Mouse (Mus musculus) limb, embryonic 11.5 days (tissue): Measurements from ENCODE around the gene Hoxc4. TPM values are rescaled to one million over a fixed set of nuclear protein-coding genes. Genes with fewer than 3 reads are reported as not detected.

ENCODE experiments used
- ATAC-seq: fragments of 200-750 bp; cut with Nextera tagmentation; 2 replicates; pipeline ENCODE4 v1.8.0; 2017; ENCODE audit warnings: low read depth; ENCODE audit not compliant: insufficient number of reproducible peaks, low FRiP score, low TSS enrichment
- DNase-seq: peaks from one replicate; pipeline ENCODE4 v3.0.0-alpha.2; 2015; ENCODE audit warnings: low spot score
- H3K27ac ChIP-seq: fragments of 300-500 bp; sonication (generic); replicated peaks from 2 replicates; pipeline ENCODE4 v1.5.1; 2014; ENCODE audit warnings: low read depth, mild to moderate bottlenecking, low read length
- H3K27me3 ChIP-seq: fragments of 300-500 bp; sonication (generic); 2 replicates; pipeline ENCODE4 v1.6.1; 2014; ENCODE audit warnings: mild to moderate bottlenecking, low read length, mixed read lengths; ENCODE audit not compliant: control insufficient read depth, insufficient read depth
- H3K36me3 ChIP-seq: fragments of 300-500 bp; sonication (generic); 2 replicates; pipeline ENCODE4 v1.6.1; 2014; ENCODE audit warnings: mild to moderate bottlenecking, low read length, moderate library complexity, mixed read lengths; ENCODE audit not compliant: control insufficient read depth, insufficient read depth
- H3K4me1 ChIP-seq: fragments of 300-500 bp; sonication (generic); 2 replicates; pipeline ENCODE4 v1.6.1; 2014; ENCODE audit warnings: low read length, mixed read lengths; ENCODE audit not compliant: control insufficient read depth, insufficient read depth
- H3K4me2 ChIP-seq: fragments of 300-500 bp; sonication (generic); 2 replicates; pipeline ENCODE4 v1.6.1; 2014; ENCODE audit warnings: low read depth, mild to moderate bottlenecking, moderate library complexity; ENCODE audit not compliant: severe bottlenecking
- H3K4me3 ChIP-seq: fragments of 300-500 bp; sonication (generic); 2 replicates; pipeline ENCODE4 v1.5.1; 2014; ENCODE audit warnings: low read depth, low read length
- H3K9ac ChIP-seq: fragments of 300-500 bp; sonication (generic); 2 replicates; pipeline ENCODE4 v1.6.1; 2014; ENCODE audit warnings: mild to moderate bottlenecking, low read length
- H3K9me3 ChIP-seq: fragments of 300-500 bp; sonication (generic); 2 replicates; pipeline ENCODE4 v1.6.1; 2016; ENCODE audit warnings: low read length; ENCODE audit not compliant: control insufficient read depth
- WGBS: fragments of 180-500 bp; shearing (Covaris S2); extraction: QIAGEN DNeasy Blood & Tissue Kit; methylation state at CpG from one replicate; pipeline ENCODE4 v1.1.7; 2014; 5-methylcytosine and 5-hydroxymethylcytosine counted together
- polyA plus RNA-seq: library from polyadenylated mRNA; unstranded; fragments of >200 nt; fragmentation: Nextera tagmentation; extraction: Ambion mirVana; gene quantifications from 2 replicates; pipeline ENCODE4 v1.2.1, GENCODE M21; 2014

The Hoxc4 gene
- polyA plus RNA-seq, 1 experiment from 2014 or later = 5.1 TPM

DNA sequence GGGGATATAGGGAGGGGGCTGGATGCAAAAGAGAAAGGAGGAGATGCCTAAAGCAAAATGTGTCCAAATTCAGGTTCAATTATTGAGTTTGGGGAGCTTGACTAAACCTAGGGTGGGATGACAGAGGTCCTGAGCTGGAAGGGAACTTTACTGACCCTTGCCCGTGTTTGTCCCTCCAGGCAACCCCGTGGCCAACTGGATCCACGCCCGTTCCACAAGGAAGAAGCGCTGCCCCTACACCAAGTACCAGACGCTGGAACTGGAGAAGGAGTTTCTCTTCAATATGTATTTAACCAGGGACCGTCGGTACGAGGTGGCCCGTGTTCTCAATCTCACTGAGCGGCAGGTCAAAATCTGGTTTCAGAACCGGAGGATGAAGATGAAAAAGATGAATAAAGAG, 35.0 kb upstream of the Hoxc4 start:
- no peak overlapping the region for H3K27ac ChIP-seq
- H3K36me3 ChIP-seq = no peaks in the 10 kb centered on the region
- 3% methylated on average over 12 of the region's 12 CpGs for WGBS
- peaks cover 68% of the 10 kb centered on the region for H3K27me3 ChIP-seq
- H3K4me1 ChIP-seq = peaks cover 45% of the 10 kb centered on the region
- DNase-seq (no peak), ATAC-seq (no peak)
- H3K9me3 ChIP-seq = no peaks in the 10 kb centered on the region
- H3K4me3 ChIP-seq = peak overlapping the region; percentile 58; the same call in 1 of the 2 replicates
- H3K4me2 ChIP-seq = peak overlapping the region; percentile 91
- peak overlapping the region; percentile 32 for H3K9ac ChIP-seq

DNA sequence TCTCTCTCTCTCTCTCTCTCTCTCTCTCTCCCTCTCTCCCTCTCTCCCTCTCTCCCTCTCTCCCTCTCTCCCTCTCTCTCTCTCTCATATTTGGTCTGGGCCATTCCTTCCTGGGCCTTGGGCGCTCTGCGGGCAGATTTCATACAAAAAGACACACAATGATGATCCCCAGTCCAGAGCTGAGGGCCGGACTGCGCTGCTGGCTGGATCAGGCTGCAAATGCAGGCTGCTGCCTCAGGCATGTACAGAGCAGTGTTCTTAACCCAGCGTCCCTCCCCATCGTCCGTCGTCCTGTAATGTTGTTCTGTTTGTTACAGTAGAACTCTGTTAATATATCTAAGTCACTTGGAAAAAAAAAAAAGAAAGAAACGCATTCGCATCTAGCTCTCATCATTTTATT, 34.2 kb upstream of the Hoxc4 start:
- ATAC-seq = no peak
- WGBS = 4% methylated on average over 10 of the region's 10 CpGs
- H3K9me3 ChIP-seq = no peaks in the 10 kb centered on the region
- no peak overlapping the region for H3K4me3 ChIP-seq
- peaks cover 69% of the 10 kb centered on the region for H3K27me3 ChIP-seq
- no peak overlapping the region for H3K4me2 ChIP-seq
- no peak for DNase-seq
- H3K4me1 ChIP-seq = peaks cover 40% of the 10 kb centered on the region
- H3K9ac ChIP-seq = no peak overlapping the region
- H3K36me3 ChIP-seq = no peaks in the 10 kb centered on the region
- H3K27ac ChIP-seq = no peak overlapping the region

DNA sequence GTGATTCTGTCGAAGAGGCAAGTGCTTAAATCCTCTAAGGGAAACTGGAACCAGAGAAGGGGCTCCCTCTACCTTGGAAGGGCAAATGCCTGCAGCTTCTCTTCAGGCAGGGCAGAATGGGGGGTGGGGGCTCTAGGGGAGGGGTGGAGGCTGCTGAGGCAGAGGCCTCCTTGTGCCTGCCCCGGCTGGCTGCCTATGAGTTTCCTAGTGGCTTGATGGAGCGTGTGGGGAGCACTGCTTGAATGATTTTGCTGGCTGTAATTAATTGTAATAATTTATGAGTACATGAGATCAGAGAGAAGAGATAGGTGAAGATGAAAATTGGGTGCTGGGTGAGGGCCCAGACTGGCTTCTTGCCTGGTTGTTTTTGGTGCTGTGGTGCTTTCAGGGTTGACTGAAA, 33.8 kb upstream of the Hoxc4 start:
- WGBS = 9% methylated on average over 3 of the region's 3 CpGs
- H3K4me2 ChIP-seq = 0 out of 2 replicates have a peak overlapping the region, but pooled peaks have one; percentile 3

DNA sequence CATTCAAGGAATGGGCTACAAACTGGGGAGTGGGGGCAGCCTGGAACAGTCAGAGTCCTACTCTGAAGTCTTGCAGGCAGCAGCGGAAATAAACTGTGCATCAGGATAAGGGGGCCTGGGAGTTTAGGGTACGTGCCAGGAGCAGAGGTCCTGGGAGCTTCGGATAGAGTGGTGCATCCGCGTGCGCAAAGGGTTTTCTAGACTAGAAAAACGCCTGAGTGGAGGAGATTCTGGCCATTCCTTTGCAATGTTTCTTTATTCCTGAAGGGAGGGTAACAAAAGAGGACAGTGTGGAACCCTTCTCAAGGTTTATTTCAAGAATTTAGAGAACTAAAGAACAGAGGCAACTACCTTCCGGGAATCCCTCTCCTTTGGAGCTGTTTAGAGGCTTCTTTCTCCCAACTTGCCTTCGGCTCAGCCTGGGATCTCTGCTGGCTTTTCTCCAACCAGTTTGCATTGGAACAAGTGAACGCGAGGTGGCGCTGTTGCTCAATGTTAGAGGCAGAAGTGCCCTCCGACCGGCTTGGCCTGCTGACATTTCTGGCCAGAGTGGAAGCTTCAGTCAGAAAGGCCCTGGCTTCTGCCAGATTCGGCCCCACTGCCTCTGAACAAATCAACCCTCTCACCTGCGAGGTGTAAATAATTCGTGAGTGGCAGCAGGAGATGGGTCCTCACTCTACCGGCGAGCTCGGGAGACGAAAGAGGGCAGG, 31.5 kb upstream of the Hoxc4 start:
- 3% methylated on average over 21 of the region's 21 CpGs for WGBS
- no peaks in the 10 kb centered on the region for H3K9me3 ChIP-seq
- H3K9ac ChIP-seq = no peak overlapping the region
- ATAC-seq (0 out of 2 replicates have a peak, but pooled peaks have one; percentile 20), DNase-seq (peak; percentile 100)
- peaks cover 36% of the 10 kb centered on the region for H3K4me1 ChIP-seq
- no peak overlapping the region for H3K4me2 ChIP-seq
- no peak overlapping the region; the same call in 1 of the 2 replicates for H3K27ac ChIP-seq
- H3K27me3 ChIP-seq = peaks cover 74% of the 10 kb centered on the region
- no peaks in the 10 kb centered on the region for H3K36me3 ChIP-seq
- no peak overlapping the region for H3K4me3 ChIP-seq

More for the DNA sequence above, 33.8 kb upstream of the Hoxc4 start:
- peaks cover 38% of the 10 kb centered on the region for H3K4me1 ChIP-seq
- no peak for DNase-seq
- no peak for ATAC-seq
- no peaks in the 10 kb centered on the region for H3K9me3 ChIP-seq
- H3K4me3 ChIP-seq = 0 out of 2 replicates have a peak overlapping the region, but pooled peaks have one; percentile 3
- no peak overlapping the region for H3K27ac ChIP-seq
- no peaks in the 10 kb centered on the region for H3K36me3 ChIP-seq
- H3K9ac ChIP-seq = no peak overlapping the region
- H3K27me3 ChIP-seq = peaks cover 69% of the 10 kb centered on the region

DNA sequence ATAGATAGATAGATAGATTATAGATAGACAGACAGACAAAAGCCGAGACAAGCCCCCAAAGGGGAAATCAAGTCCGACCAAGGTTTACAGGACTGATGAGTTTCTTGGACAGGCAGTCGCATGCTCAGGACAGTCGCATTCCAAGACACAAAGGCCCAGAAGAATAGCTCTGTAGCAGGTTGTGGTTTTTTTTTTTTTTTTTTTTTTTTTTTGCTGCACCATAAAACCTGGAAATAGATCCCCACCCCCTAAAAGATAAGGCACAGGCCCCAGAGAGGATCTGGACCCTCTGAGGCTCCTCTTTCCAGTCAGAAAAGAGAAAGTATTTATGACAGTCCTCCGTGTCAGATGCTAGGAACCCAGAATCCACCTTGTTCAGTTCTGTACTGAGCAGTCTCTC, 30.7 kb upstream of the Hoxc4 start:
- Histone ChIP-seq H3K4me3 (no peak overlapping the region), H3K36me3 (no peaks in the 10 kb centered on the region), H3K4me1 (peaks cover 30% of the 10 kb centered on the region), H3K9me3 (no peaks in the 10 kb centered on the region), H3K27me3 (peaks cover 75% of the 10 kb centered on the region), H3K9ac (no peak overlapping the region), H3K4me2 (no peak overlapping the region), H3K27ac (no peak overlapping the region)
- WGBS = 17% methylated on average over 5 of the region's 5 CpGs
- no peak for ATAC-seq
- no peak for DNase-seq

DNA sequence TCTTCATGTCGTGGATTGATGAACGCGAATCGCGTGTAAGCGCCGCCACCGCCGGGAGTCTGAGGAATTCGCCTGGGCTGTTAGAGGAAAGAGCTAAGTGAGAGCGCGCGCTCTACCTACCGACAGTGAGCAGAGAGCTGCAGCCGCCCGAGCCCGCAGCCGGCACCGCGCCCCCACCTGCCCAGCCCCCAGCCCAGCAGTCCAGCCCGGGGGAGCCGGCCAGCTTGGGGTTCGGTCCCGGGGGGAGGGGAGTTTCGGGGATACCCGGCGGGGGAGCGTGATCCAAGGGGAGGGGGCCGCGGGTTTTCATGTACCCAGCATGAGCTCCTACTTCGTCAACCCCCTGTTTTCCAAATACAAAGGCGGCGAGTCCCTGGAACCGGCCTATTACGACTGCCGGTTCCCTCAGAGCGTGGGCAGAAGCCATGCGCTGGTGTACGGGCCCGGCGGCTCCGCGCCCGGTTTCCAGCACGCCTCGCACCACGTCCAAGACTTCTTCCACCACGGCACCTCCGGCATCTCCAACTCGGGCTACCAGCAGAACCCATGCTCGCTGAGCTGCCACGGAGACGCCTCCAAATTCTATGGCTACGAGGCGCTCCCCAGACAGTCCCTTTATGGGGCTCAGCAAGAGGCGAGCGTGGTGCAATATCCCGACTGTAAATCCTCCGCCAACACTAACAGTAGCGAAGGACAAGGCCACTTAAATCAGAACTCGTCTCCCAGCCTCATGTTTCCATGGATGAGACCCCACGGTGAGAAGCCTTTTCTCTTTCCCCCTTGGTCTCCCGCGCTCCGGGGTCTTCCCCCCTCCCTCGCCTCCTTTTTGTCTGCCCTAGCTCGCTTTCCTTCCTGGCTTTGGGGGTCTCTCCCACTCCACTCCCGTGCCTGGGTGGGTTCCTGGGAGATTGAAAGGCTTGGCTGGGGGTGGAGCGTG, 28.0 kb upstream of the Hoxc4 start, which contains the start of gene Hoxc8:
Gene Hoxc8 (plus strand): TSS at position 147 of the 937 bp plus-strand sequence.
- Histone ChIP-seq H3K9me3 (no peaks in the 10 kb centered on the region), H3K9ac (peak within 1 kb of the TSS; percentile 57), H3K4me2 (peak within 1 kb of the TSS; percentile 61), H3K4me3 (peak within 1 kb of the TSS; percentile 29), H3K27me3 (peaks cover 84% of the 10 kb centered on the region), H3K4me1 (peaks cover 18% of the 10 kb centered on the region), H3K36me3 (no peaks in the 10 kb centered on the region), H3K27ac (no peak within 1 kb of the TSS)
- DNase-seq (peak; percentile 75), ATAC-seq (no peak)
- under 1% methylated on average over 57 of the region's 69 CpGs for whole genome bisulfite sequencing

DNA sequence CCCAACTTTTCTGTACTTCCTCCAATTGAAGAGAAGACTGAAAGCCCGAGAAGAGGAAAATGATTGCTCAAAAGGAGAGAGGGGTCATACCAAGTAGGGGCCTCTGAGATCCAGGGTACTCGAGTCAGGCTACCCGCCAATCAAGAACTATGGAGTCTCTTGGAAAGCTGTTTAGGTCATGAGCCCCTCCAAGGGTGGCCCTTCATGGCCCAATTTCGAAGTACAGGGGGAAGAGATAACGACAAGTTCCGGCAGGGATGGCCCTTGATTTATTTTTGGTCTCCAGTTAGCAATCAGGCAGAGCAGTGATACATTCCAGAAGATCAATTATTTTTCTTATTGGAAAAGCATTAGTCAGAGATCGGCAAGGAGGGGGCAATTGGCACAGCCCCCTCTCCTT, 27.0 kb upstream of the Hoxc4 start:
- Histone ChIP-seq H3K9ac (no peak overlapping the region), H3K9me3 (no peaks in the 10 kb centered on the region), H3K27ac (no peak overlapping the region), H3K36me3 (no peaks in the 10 kb centered on the region), H3K4me2 (peak overlapping the region; percentile 19; the same call in 1 of the 2 replicates), H3K27me3 (peaks cover 83% of the 10 kb centered on the region), H3K4me1 (peaks cover 27% of the 10 kb centered on the region), H3K4me3 (no peak overlapping the region)
- no peak for DNase-seq
- 2% methylated on average over 7 of the region's 7 CpGs for WGBS
- ATAC-seq = no peak

DNA sequence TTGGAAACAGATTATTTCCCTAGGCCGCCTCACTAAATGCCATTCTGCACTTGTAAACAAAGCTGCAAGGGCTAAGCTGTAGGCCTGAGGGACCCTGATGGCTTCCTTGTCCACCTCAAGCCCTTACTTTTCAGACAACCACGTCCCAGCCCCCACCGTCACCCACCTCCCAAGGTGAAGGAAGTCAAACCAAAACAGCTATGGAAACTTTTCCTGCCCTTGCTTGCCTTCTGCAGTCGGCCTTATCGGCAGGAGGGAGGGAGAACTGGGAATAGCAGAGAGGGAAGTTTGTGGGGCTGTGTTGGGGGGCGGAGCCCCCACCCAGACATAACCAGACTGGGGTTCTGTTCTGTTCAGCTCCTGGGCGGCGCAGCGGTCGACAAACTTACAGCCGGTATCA, 26.5 kb upstream of the Hoxc4 start:
- H3K27me3 ChIP-seq = peaks cover 80% of the 10 kb centered on the region
- no peak overlapping the region for H3K4me3 ChIP-seq
- 2% methylated on average over 11 of the region's 11 CpGs for WGBS
- no peak overlapping the region for H3K9ac ChIP-seq
- H3K4me1 ChIP-seq = peaks cover 27% of the 10 kb centered on the region
- no peaks in the 10 kb centered on the region for H3K9me3 ChIP-seq
- H3K27ac ChIP-seq = no peak overlapping the region
- DNase-seq = no peak
- no peak for ATAC-seq
- peak overlapping the region; percentile 19; the same call in 1 of the 2 replicates for H3K4me2 ChIP-seq
- H3K36me3 ChIP-seq = no peaks in the 10 kb centered on the region
